Mouse (Mus musculus) right cerebral cortex, postnatal 10 days (tissue): Measurements from ENCODE around the gene Jmjd1c.
A peak's percentile ranks its signal among the peaks of the same experiment; 100 is the strongest.

ENCODE experiments used
- DNase-seq, 2 experiments: peaks; one replicate each; pipeline ENCODE4 v3.0.0; 2021; ENCODE audit warnings: low spot score in 2 of 2

The Jmjd1c gene

DNA sequence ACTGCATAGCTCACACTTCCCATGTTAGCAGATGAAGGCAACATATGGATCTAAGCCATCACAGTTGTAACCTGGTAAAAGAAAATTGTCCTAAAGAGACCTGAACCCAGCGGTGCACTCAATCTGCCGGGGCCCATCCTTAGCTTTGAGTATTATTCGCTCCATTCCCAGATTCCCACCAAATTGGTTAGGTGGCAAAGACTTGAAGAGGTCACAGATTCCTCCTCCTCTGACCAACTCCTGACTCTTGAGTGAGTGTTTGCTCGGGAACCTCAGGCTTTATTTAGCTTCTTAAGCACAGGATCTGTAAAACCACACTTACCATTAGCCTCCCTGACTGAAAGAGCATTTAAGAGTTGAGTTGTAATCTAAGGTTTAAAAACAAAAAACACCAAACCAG, 23.3 kb upstream of the Jmjd1c start:
- DNase-seq: no peak

DNA sequence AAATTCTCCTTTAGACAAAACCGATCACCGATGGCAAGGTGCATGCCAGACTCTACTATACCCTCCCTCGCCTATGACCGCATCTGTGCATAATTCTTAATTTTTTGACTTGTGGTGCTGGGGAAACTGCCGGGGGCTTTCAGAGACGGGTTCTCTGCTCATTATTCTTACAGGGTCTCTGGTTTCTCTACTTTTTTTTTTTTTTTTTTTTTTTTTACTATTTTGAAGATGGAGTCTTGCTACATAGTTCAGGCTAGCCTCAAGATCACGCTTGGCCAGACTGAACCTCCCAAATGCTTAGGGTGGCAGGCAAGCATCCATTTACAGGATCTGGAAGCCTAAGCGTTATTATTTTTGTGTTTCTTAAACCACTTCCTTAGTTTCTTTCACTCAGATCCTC, 22.3 kb upstream of the Jmjd1c start:
- no peak for DNase-seq

GRCm38 (mm10) chr10:67075931-67076878, 19.7 kb upstream of the Jmjd1c start:
- DNase-seq: peak; percentile 82 to 89

DNA sequence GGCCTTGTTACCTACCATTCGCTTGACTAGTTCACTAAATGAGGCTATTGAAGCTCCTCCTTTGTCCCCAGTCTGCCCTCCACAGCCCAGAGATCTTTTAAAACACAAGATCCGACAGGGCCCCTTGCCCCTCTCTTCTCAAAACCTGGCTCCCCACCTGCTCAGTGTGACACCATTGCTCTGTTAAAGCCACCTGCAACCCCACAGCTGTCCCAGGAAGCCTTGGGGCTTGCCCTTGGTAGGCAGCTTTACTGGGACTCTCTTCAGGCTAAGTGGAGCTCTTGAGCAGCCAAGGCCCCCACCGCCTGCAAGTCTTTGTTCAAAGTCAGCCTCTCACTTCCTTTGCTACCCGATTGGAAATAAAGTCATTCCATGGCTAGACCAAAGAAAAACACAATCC, 16.9 kb upstream of the Jmjd1c start:
- no peak for DNase-seq

GRCm38 (mm10) chr10:67081206-67082007, 14.5 kb upstream of the Jmjd1c start:
- DNase-seq: no peak

DNA sequence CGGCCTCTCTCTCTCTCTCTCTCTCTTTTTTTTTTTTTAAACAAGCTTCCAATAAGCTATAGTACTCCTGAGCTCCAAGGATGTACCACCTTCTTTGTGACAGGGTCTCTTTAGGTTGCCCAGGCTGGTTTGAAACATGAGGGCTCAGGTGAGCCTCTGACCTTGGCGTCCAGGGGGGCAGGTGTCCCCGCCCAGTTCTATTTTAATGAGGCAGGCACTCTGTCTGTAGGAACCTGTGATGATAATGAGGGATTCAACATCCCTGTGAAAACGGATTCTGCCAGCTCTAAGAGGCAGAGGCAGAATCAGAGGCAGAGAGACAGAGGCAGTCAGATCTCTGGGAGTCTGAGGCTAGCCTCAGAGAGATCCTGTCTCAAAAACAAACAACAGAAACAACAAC, 13.4 kb upstream of the Jmjd1c start:
- no peak for DNase-seq

DNA sequence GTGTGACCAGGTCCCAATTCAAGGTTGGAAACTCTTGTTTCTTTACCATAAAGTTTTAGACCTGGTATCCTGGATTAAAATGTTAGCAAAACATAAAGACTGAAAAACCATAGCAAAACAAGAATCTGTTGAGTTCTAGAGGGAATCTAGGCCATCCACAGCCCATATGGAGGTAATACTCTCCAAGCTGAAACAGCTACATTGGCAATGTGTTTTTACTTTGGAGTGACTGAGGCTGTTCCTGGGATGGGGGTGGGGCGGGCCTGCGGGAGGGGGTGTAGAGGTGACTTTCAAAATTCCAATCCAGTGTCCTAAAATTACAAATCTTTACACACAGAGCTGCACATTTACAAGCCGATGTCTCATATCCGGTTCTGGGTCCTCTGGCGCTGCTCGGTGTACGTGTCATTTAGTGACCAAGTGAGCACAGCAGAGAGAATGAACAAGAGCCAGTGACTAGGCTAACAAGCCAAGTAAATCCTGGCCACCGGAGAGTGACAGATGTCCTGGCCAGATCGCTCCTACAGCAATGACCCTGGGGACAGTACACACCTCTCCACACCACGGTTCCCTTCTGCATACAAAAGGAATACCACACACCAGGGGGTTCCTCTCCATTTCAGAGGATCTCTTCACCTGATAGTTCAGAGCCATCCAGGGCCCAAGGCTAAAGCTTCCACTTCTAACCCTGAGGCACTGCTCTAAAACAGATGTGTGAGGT, 12.3 kb upstream of the Jmjd1c start:
- no peak for DNase-seq

- DNase-seq: no peak
Observed at GRCm38 (mm10) chr10:67085124-67085523, 10.8 kb upstream of the Jmjd1c start.

DNA sequence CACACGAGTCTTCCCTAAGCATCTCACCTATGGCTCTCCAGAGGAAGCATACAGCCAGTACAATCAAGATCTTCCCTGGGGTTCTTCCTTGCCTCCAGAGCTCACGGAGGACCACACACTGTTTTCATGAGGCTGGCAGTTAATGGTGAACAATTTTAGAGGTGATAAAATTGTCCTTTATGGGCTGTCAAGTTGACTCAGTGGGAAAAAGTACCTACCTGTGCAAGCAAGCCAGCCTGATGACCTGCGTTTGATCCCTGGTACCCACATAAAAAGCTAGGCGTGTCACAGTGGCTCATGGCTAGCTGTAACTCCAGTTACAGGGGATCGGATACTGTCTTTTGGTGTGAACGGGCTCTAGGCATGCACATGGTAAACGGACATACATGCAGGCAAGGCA, 10.0 kb upstream of the Jmjd1c start:
- DNase-seq: no peak

- DNase-seq: no peak
Observed at GRCm38 (mm10) chr10:67087447-67088226, 8.3 kb upstream of the Jmjd1c start.

GRCm38 (mm10) chr10:67090611-67091010, 5.3 kb upstream of the Jmjd1c start:
- DNase-seq: no peak

- DNase-seq: no peak
Observed at GRCm38 (mm10) chr10:67094922-67095321, 1.0 kb upstream of the Jmjd1c start.

DNA sequence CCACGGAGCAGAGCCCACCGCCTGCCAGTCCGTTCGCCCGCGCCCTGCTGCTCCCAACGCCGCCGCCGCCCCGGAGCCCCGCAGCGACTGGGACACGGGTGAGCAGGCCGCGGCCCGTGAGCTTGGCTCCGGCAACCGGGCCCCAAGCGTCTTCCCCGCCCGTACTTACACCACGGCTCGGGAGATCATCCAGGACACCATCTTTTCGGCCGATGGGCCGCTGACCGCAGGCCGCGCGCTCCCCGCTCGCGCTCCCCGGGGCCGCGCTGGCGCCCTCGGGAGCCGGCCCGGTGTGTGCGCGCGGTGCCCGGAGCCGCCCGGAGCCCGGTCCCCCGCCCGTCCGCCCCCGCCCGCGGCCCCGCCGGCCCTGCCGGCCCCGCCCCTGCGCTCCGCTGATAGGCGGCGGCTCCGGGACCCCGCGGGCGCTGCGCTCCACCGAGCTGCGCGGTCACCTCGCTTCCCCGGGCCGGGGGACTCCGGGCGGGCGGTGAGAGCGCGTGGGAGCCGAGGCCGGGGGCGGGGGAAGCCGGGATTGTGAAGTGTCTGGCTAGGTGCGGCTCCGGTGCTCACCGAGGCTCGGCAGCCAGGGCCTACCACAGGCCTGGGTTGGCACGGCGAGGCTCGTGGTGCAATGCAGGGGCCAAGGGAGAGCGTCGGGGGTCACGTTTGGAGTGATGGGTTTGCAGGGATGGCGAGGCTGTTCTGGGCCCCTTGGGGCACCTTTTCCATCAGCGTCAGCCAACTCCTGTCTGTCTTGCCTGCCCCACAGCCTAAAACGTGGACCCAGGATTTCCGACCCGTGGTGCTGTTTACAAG, 904 bp downstream of the Jmjd1c start, which contains the start of gene Reep3:
Gene Reep3 (minus strand): TSS at position 325 of the 816 bp plus-strand sequence.
- peak; percentile 67 to 73 for DNase-seq

DNA sequence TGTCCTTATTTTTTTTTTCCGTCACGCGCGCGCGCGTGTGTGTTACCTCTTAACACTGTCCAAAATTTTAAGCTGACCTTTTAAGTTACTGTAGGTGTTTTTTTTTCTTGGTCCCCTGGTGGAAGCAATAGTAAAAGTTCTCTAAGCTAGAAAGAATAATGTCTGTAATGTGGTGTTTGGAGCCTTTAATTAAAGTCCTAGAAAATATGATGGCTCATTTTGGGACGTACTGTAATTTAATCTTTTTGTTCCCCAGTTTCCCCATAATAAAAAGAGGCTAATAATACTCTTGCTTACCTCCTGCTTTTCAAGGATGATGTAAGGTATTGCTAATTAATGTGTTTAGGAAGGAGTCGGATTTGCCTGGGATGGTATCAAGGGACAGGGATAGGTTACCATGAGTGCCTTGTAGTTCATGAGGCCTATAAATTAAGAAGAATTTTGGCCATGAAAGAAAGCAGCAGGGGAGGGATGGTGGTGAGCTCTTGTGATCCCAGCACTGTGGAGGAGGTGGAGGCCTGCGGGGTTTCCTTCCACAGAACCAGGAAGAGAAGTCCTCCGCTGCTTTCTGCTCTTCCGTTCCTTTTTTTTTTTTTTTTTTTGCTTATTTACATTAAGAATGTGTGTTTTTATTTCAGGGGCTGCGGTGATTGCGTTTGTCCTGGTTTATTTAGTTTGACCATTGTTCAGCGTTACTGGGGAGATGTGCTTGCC, 1.7 kb downstream of the Jmjd1c start:
- no peak for DNase-seq

- DNase-seq: no peak
Observed at GRCm38 (mm10) chr10:67098408-67099050, 2.6 kb downstream of the Jmjd1c start.

- DNase-seq: no peak
Observed at GRCm38 (mm10) chr10:67099183-67099929, 3.4 kb downstream of the Jmjd1c start.

DNA sequence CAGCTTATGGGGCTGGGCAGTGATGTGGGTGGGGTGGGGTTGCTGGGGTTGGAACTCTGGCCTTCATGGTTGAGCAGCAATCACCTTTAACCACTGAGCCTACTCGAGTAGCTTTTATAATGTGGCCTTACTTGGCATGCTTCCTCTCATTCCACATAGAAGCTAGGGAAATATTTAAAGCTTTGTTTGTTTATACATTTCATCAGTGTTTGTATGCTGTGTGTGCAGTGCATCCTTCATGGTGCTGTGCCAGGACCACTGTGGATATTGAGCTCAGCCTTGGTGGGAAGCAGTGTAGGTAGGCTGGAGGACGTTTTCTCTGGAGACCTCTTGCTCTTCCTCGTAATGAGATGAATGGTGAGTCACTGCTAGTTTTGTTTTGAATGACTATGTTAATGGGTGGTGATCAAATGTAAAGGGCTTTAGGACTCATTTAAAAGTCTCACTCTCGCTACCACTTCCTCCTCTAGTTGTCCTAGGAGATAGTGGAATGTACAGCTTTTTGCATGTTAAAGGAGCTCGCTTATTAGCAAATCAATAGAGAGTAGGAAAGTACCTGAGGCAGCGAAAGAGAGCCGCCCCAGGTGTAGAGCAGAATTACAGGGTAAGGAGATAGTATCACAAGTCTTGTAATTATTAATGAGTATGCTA, 4.2 kb downstream of the Jmjd1c start:
- no peak for DNase-seq

GRCm38 (mm10) chr10:67100831-67101251, 4.9 kb downstream of the Jmjd1c start:
- no peak for DNase-seq
